Mouse (Mus musculus) stomach, adult 2 months (tissue): ENCODE results near the gene Chrnb2. TPM values are rescaled to one million over a fixed set of nuclear protein-coding genes. Genes with fewer than 3 reads are reported as not detected.

Experiments used
- polyA plus RNA-seq: library from polyadenylated mRNA; depleted of rRNA; stranded (reverse); fragments of >200 nt; gene quantifications from 2 replicates; pipeline ENCODE4 v1.2.3, GENCODE M21; 2012; rRNA removed

The Chrnb2 gene
- 0.35 and 0.39 TPM in 2 replicates for polyA plus RNA-seq

DNA sequence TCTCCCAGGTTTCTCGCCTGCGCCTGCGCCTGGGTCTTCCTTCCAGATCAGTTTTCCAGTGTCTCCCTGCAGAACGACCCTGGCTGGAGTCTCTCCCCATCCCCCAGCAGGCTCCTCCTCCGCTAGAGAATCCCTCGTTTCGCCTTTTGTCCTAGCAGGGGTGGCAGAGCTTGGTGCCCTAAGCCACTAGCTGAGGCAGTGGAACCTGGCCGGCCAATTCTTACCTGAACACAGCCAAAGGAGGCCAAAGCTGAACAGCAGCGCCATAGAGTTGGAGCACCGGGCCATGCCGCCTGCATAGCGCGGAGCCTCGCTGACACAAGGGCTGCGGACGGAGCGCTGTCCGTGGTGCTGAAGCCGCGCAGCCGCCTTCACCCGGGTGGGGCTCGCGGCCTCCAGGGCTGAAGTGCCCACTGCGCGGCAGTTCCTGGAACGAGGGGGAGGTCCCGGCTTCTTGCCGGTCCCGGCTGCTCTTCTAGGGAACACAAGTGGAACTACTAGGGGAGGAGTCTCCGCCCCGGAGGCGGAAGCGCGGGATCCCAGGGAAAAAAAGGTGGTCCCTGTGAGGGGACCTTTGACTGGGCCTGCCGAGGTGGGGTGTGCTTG, at the start of gene Chrnb2:
Chrnb2 (minus strand) TSS at position 514 of the 606 bp plus-strand sequence.

DNA sequence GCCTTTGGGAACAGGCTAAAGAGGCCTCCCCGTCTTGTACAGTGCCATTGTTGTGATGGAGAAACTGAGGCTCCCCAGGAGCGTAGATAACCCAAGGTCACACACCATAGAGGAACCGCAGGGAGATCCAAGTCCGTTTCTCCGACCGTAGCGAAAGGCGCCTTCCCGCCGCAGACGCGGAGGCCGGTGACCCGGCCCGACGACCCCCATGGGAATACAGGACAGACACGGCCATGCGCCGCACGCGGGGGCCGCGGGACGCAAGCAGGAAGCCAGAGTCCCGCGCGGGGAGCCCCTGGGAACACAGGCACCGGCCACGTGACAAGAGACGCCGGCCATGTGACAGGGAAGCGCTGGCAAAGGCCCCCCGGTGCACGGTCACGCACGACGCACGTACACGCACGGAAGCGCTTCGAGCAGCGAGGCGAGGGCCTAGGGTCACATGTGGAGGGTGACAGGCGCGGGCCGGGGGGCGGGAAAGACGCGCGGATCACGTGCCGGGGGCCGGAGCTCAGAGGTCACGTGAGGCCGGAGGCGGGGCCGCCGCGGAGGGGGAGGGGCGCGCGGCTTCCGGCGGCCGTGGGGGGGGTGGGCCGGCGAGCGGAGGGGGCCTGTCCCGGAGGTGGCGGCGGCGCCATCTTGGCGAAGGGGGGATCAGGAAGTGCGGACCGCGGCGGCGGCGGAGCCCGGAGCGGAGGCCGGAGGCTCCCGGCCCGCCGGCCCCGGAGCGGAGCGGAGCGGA, 8.7 kb upstream of the Chrnb2 start, which contains the start of gene Ube2q1:
Ube2q1 (plus strand) TSS at position 649 of the 742 bp plus-strand sequence.

DNA sequence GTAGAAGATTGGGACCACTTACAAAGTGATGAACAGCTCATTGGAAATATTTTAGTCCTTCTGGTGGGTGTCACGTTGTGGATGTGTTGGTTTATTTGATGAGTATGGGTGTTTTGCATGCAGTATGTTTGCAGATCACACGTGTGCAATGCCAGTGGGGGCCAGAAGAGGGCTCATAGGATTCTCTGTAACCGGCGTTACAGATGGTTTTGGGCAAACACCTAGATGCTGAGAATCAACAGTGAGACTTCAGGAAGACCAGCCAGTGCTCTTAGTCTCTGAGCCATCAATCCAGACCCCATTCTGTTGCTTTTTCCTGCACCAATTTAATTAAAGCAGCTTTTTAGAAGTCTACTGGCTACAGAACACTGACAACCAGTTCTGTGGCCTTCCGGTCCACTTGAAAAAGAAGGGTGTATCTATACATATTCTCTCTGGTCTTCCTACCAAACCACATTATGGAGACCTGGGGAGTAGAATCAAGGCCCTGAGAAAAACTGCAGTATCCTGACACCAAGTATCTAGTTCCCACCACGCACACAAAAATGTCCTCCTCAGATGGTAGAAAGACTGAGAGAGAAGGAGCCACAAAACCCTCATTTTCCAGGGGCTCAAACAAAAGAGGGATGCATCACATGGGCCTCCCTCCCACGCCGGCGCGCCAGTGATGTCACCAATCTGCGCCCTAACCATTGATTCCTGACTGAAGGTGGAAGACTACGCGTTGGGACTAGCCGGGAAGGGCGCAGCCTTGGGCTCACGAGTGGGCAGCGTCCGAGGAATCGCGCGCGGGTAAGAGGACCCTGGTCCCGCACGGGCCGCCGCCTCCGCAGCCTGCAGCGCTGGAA, 49.8 kb downstream of the Chrnb2 start, which contains the start of gene Adar:
Adar (plus strand) TSS at position 664 of the 848 bp plus-strand sequence.

Other genes with a start within 250 kb of the Chrnb2 start
- 2.5 and 4.8 TPM in 2 replicates for gene Kcnn3, start 244.5 kb downstream of the Chrnb2 start, polyA plus RNA-seq
- 16.0 and 19.1 TPM in 2 replicates for gene Adar, start 49.6 kb downstream of the Chrnb2 start, polyA plus RNA-seq
- 9.3 and 16.4 TPM in 2 replicates for gene Ube2q1, start 9.0 kb upstream of the Chrnb2 start, polyA plus RNA-seq
- gene She, start 66.7 kb upstream of the Chrnb2 start, polyA plus RNA-seq, result 0.52 and 0.55 TPM in 2 replicates
- gene Il6ra, start 148.6 kb upstream of the Chrnb2 start, polyA plus RNA-seq, result 2.4 and 2.6 TPM in 2 replicates
- 10.4 and 17.3 TPM in 2 replicates for gene Atp8b2, start 198.9 kb upstream of the Chrnb2 start, polyA plus RNA-seq
- gene Hax1, start 234.1 kb upstream of the Chrnb2 start, polyA plus RNA-seq, result 21.9 and 22.9 TPM in 2 replicates